Mouse (Mus musculus) forebrain, embryonic 12.5 days (tissue): ENCODE measurements at regions not wholly inside any gene's neighbourhood (a gene's known extent, or its start where the extent isn't known, plus 50 kb on each side); places are given as distances from the start of the nearest gene placed in this dataset.

Experiments used
- ATAC-seq: fragments of 200-750 bp; cut with Nextera tagmentation; 2 replicates; pipeline ENCODE4 v1.8.0; 2017; ENCODE audit warnings: moderate TSS enrichment; ENCODE audit not compliant: low FRiP score
- H3K27ac ChIP-seq: fragments of 300-500 bp; sonication (generic); 2 replicates; pipeline ENCODE4 v1.5.1; 2016; ENCODE audit warnings: mild to moderate bottlenecking
- H3K27me3 ChIP-seq: fragments of 300-500 bp; sonication (generic); 2 replicates; pipeline ENCODE4 v1.6.1; 2016; ENCODE audit warnings: mild to moderate bottlenecking
- H3K36me3 ChIP-seq: fragments of 300-500 bp; sonication (generic); replicated peaks from 2 replicates; pipeline ENCODE4 v1.6.1; 2016; ENCODE audit warnings: mild to moderate bottlenecking
- H3K4me1 ChIP-seq: fragments of 300-500 bp; sonication (generic); 2 replicates; pipeline ENCODE4 v1.6.1; 2016
- H3K4me2 ChIP-seq: fragments of 300-500 bp; sonication (generic); 2 replicates; pipeline ENCODE4 v1.6.1; 2016; ENCODE audit warnings: mild to moderate bottlenecking, moderate library complexity
- H3K4me3 ChIP-seq: fragments of 300-500 bp; sonication (generic); replicated peaks from 2 replicates; pipeline ENCODE4 v1.5.1; 2016; ENCODE audit warnings: mild to moderate bottlenecking
- H3K9ac ChIP-seq: fragments of 300-500 bp; sonication (generic); 2 replicates; pipeline ENCODE4 v1.6.1; 2016; ENCODE audit warnings: mild to moderate bottlenecking
- H3K9me3 ChIP-seq: fragments of 300-500 bp; sonication (generic); 2 replicates; pipeline ENCODE4 v1.6.1; 2016
- WGBS: fragments of 180-500 bp; shearing (Covaris S2); methylation state at CpG from one replicate; pipeline ENCODE4 v1.1.7; 2016; 5-methylcytosine and 5-hydroxymethylcytosine counted together

DNA sequence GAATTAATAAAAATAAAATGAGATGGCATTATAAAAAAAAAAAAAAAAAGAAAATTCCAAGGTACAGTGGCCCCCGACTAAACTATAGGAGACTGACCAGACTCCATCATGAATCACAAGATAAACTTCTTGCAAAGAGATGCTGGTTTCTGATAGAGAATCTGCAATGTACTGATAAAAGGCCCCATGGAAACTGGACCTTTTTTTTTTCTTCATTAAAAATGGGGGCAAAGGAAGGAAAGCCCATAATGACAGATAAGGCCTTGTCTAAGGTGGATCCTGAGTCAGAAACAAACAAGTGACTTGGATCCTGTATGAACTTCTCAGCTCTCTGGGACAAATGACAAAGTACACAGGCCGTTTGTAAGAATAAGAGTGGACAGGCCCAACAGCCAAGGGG lies 344.7 kb upstream of the Nfe2l3 start:
- H3K36me3 ChIP-seq, result no peaks in the 10 kb centered on the region
- H3K9me3 ChIP-seq, result no peaks in the 10 kb centered on the region
- H3K9ac ChIP-seq, result no peak overlapping the region
- 82% methylated on average over 2 of the region's 2 CpGs for WGBS
- no peak overlapping the region for H3K4me3 ChIP-seq
- no peak for ATAC-seq
- no peak overlapping the region for H3K27ac ChIP-seq
- no peak overlapping the region for H3K4me2 ChIP-seq
- no peaks in the 10 kb centered on the region; the same call in 1 of the 2 replicates for H3K27me3 ChIP-seq
- H3K4me1 ChIP-seq, result no peaks in the 10 kb centered on the region

DNA sequence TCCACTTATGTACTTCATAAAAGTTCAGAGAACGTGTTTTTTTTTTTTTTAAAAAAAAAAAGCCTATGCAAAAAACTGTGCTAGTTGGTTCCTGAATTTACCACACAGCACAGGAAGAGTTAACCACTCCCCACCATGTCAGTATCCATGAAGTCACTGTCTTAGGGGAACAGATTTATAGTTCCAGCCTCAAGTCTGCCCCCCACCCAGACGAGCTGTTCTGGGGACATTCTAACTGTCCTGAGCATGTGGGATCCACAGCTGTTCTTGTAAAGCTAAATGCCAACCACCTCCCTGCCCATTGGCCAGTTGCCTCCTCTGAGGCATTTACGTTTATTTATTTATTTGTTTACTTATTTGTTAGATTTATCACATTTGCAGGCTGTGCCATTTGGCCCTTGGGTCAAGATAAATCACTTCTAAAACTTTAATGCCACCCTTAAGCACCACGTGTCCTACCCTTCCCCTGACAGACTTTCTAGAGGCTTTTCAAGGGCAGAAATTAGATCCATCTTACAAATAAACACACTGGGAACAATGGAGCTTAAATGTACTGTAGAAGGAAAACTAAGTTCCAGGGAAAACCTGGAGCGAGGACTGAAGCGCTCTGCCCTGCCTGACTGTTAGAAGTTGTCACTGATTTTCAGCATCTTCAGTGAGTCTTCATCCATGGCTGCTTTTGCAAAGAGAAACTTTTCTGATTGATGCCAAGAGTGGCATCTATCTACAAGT lies 343.7 kb upstream of the Nfe2l3 start:
- Histone ChIP-seq H3K27me3 (no peaks in the 10 kb centered on the region; the same call in 1 of the 2 replicates), H3K27ac (no peak overlapping the region), H3K36me3 (no peaks in the 10 kb centered on the region), H3K4me1 (no peaks in the 10 kb centered on the region), H3K9me3 (no peaks in the 10 kb centered on the region), H3K4me2 (no peak overlapping the region), H3K4me3 (no peak overlapping the region), H3K9ac (no peak overlapping the region)
- WGBS, result 68% methylated on average over 6 of the region's 6 CpGs
- no peak for ATAC-seq

DNA sequence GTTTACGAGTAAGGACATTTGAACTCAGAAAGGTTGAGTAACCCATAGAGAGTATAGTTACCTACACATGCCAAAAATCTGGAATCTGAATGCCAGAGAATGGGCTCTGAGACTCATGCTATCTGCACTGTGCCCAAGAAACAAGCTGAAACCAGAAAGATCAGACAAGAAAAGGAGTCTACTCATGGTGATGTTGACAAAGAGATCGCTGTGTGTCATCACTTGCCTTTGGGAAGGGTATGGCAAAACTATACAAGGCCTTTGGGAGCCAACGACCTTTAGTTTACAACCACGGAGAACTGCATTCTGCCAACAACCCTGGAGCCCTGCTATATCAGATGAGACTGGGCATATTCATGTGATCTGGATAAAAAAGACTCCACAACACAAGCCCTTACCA lies 339.3 kb upstream of the Nfe2l3 start:
- no peak overlapping the region for H3K4me2 ChIP-seq
- no peaks in the 10 kb centered on the region for H3K9me3 ChIP-seq
- 92% methylated on average over 4 of the region's 4 CpGs for WGBS
- no peak overlapping the region for H3K9ac ChIP-seq
- ATAC-seq, result no peak
- H3K4me1 ChIP-seq, result no peaks in the 10 kb centered on the region
- H3K27ac ChIP-seq, result no peak overlapping the region
- H3K27me3 ChIP-seq, result no peaks in the 10 kb centered on the region; the same call in 1 of the 2 replicates
- no peaks in the 10 kb centered on the region for H3K36me3 ChIP-seq
- no peak overlapping the region for H3K4me3 ChIP-seq

DNA sequence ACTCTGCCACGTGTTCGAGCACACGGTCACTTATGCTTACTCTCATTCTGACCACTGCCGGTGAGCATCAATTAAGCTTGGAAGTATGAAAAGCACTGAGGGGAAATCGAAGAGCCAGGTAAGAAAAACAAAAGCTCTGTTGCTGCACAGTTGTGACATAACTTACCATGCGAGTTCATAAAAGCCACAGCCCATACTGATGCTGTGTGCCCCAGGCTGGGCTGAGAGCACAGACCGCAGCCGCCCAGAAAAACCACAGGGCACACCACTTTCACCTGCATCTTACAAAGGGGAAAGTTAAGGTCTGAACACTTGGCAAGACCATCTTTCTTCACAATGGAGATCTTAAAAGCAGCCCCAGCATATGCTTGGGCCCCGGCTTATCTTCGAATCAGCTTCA lies 338.2 kb upstream of the Nfe2l3 start:
- 81% methylated on average over 10 of the region's 10 CpGs for WGBS
- H3K9me3 ChIP-seq, result no peaks in the 10 kb centered on the region
- H3K36me3 ChIP-seq, result no peaks in the 10 kb centered on the region
- ATAC-seq, result no peak
- H3K9ac ChIP-seq, result no peak overlapping the region
- H3K4me1 ChIP-seq, result no peaks in the 10 kb centered on the region
- no peak overlapping the region for H3K4me3 ChIP-seq
- H3K27ac ChIP-seq, result no peak overlapping the region
- H3K27me3 ChIP-seq, result no peaks in the 10 kb centered on the region; the same call in 1 of the 2 replicates
- H3K4me2 ChIP-seq, result no peak overlapping the region

DNA sequence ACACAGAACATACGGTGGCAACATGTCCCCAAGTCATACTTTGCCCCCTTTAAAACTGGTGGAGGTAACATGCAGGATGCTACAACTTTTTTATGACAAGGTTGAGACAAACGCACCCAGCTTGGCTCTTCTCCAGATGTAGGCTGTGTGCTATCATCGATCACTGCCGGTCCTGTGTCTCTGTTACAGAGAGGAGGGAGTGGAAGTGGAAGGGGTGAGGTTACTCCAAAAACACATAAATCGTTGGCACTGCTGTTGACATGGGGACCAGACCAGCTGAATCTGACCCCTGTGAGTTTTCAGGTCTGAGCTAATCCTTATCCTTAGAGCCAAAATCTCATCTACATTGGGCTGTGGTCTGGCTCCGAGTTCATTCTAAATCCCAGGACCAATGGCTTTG lies 335.0 kb upstream of the Nfe2l3 start:
- Histone ChIP-seq H3K4me2 (no peak overlapping the region), H3K4me3 (no peak overlapping the region), H3K27me3 (no peaks in the 10 kb centered on the region), H3K9me3 (no peaks in the 10 kb centered on the region), H3K9ac (no peak overlapping the region), H3K4me1 (no peaks in the 10 kb centered on the region), H3K36me3 (no peaks in the 10 kb centered on the region), H3K27ac (no peak overlapping the region)
- no peak for ATAC-seq
- 94% methylated on average over 6 of the region's 6 CpGs for WGBS

DNA sequence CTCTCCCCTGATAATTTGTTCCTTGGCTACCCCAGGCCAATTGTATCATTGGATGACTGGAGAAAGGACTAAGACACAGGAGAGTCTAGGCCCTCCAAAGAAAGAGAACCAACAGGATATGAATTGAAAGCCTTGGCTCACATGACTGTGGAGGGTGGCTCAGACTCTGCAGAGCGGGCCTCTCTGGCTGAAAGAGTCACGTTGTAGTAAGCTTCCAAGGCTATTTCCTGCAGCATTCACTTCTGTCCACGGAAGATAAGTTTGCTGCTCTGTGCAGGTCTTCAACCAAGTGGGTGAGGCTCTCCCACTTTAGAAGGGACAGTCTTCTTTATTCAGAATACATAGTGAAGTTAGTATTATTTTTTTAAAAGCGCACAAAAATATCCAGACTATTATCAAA lies 332.1 kb upstream of the Nfe2l3 start:
- H3K4me1 ChIP-seq, result no peaks in the 10 kb centered on the region
- ATAC-seq, result no peak
- H3K4me2 ChIP-seq, result no peak overlapping the region
- H3K4me3 ChIP-seq, result no peak overlapping the region
- H3K9me3 ChIP-seq, result no peaks in the 10 kb centered on the region
- 90% methylated on average over 4 of the region's 4 CpGs for WGBS
- no peak overlapping the region for H3K9ac ChIP-seq
- H3K36me3 ChIP-seq, result no peaks in the 10 kb centered on the region
- H3K27ac ChIP-seq, result no peak overlapping the region
- no peaks in the 10 kb centered on the region for H3K27me3 ChIP-seq

DNA sequence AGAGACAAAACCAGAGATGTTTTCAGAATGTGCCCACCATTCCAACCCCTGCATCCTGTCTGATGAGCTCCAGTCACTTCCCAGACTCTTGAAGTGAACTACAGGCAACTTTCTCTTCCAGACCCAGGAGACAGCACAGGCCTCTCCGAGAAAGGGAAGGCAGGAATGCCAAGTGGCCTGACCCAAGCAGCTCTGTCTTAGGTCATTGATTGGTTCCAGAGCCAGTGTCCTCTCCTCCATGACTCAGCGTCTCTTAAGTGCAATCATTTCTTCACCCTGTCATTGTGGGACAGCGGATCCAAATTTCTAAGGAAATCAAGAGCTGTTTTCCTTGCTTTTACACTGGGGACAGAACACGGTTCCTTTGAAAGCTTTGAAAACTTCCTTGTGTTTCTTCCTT lies 329.2 kb upstream of the Nfe2l3 start:
- Histone ChIP-seq H3K4me2 (no peak overlapping the region), H3K27ac (no peak overlapping the region), H3K9me3 (no peaks in the 10 kb centered on the region), H3K9ac (no peak overlapping the region), H3K4me3 (no peak overlapping the region), H3K36me3 (no peaks in the 10 kb centered on the region), H3K27me3 (no peaks in the 10 kb centered on the region), H3K4me1 (no peaks in the 10 kb centered on the region)
- no peak for ATAC-seq
- 71% methylated on average over 4 of the region's 4 CpGs for WGBS

DNA sequence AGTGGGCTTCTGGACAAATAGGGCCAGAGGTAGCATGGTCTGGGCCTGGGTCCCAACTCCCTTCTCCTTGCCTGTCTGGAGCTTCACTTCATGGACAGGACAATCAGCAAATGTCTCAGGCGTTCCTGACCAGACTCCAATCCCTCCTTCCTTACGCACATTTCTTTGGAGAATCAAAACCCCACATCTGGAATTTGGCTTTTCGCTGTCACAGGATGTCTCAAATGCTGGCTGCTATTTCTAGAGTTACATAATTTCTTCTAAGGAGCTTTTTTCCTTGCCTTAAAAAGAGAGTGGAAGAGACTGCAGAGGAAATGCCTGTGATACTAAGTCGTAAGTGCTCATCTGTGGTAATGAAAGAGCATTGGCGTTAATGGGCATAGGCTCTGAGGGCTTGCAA lies 328.1 kb upstream of the Nfe2l3 start:
- no peak overlapping the region for H3K9ac ChIP-seq
- H3K4me1 ChIP-seq, result no peaks in the 10 kb centered on the region
- H3K9me3 ChIP-seq, result no peaks in the 10 kb centered on the region
- no peaks in the 10 kb centered on the region for H3K27me3 ChIP-seq
- 87% methylated on average over 5 of the region's 5 CpGs for WGBS
- no peak for ATAC-seq
- no peaks in the 10 kb centered on the region for H3K36me3 ChIP-seq
- H3K4me2 ChIP-seq, result no peak overlapping the region
- no peak overlapping the region for H3K4me3 ChIP-seq
- H3K27ac ChIP-seq, result no peak overlapping the region

DNA sequence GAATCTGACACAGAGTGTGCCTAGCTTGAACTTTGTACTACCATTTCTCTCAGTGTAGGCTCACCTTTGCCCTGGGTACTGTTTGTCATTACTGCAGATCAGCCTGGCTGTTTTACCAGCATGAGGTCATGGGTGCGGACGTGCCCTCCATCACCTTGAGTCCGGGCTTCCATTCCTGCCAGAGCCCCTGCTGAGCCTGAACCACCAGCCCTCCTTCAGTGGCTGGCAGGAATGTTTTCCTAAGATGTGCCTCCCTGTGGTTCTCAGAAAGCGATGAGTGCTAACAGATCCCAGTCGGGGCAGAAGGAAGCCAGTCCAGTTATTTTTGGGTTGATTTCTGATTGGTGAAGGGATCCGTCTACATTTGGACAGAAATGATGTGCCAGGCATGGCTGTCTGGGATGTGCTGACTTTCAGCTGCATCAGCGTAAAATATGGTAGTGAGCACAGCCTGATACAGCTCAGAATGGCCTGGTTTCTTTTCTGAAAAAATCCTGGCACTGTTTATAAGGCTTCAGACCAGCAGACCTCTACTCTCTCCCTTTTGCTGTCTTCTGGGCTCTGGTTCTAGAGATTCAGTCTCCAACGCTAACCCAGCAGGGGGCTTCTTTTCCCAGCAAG lies 324.0 kb upstream of the Nfe2l3 start:
- WGBS, result 54% methylated on average over 8 of the region's 8 CpGs
- Histone ChIP-seq H3K9ac (no peak overlapping the region), H3K4me3 (no peak overlapping the region), H3K36me3 (no peaks in the 10 kb centered on the region), H3K27ac (no peak overlapping the region), H3K27me3 (no peaks in the 10 kb centered on the region), H3K4me2 (no peak overlapping the region), H3K9me3 (no peaks in the 10 kb centered on the region), H3K4me1 (no peaks in the 10 kb centered on the region)
- ATAC-seq, result no peak

DNA sequence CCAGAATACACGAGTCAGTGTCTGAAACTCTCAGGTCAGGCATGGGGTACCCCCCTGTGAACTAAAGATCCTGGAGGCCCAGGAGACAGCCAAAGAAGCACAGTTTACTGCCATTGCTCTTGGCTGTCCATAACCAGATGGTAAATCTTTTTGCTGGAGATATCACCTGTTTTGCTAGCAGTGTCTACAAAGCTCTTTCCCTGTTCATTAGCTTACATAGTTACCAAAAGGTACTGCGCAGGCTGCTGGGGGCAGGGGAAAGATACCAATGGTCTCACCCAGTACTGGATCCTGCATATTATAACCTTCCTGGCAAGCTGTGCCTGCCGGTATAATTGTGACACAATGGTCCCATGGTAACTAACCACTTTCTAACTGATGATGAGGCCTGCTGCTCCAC lies 321.9 kb upstream of the Nfe2l3 start:
- Histone ChIP-seq H3K27me3 (no peaks in the 10 kb centered on the region), H3K4me2 (no peak overlapping the region), H3K36me3 (no peaks in the 10 kb centered on the region), H3K27ac (no peak overlapping the region), H3K4me3 (no peak overlapping the region), H3K9me3 (no peaks in the 10 kb centered on the region), H3K9ac (no peak overlapping the region), H3K4me1 (peaks cover 9% of the 10 kb centered on the region)
- ATAC-seq, result no peak
- WGBS, result 92% methylated on average over 3 of the region's 3 CpGs

DNA sequence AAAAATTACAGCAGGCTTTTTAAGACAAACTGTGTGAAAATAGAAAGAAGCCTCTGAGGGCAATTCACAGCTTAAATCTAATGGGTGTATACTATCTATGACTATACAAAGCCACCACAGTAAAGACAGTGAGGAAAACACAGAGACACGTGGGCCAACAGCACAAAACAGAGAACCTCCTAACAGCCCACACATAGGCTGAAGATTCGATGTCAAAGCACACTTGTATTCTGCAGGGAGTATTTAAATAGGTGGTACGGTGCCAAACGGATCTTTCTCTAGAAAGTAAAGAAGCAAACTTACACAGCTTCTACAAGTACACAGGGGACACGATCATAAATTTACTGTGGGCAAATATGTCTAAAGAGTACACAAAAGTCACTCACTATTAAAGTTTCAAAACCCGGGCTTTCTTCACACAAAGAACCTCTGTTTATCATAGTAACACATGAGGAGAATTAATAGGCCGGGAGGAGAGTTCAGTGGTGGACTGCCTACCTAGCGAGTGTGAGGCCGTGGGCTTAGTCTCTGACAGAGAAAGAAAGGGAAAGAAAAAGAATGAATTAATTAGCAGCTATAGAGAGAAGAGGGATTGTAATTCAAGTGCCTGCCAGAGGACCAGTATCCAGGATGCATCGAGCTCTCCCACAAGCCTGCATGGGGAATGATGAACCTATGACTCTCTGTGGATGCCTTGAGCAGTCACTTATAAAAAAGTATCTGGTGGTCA lies 317.7 kb upstream of the Nfe2l3 start:
- Histone ChIP-seq H3K27me3 (no peaks in the 10 kb centered on the region), H3K4me1 (peaks cover 9% of the 10 kb centered on the region), H3K9ac (no peak overlapping the region), H3K4me3 (no peak overlapping the region), H3K4me2 (no peak overlapping the region), H3K9me3 (no peaks in the 10 kb centered on the region), H3K36me3 (no peaks in the 10 kb centered on the region), H3K27ac (peak overlapping the region; percentile 46; the same call in 1 of the 2 replicates)
- 28% methylated on average over 10 of the region's 10 CpGs for WGBS
- ATAC-seq, result peak; percentile 72; the same call in 1 of the 2 replicates

DNA sequence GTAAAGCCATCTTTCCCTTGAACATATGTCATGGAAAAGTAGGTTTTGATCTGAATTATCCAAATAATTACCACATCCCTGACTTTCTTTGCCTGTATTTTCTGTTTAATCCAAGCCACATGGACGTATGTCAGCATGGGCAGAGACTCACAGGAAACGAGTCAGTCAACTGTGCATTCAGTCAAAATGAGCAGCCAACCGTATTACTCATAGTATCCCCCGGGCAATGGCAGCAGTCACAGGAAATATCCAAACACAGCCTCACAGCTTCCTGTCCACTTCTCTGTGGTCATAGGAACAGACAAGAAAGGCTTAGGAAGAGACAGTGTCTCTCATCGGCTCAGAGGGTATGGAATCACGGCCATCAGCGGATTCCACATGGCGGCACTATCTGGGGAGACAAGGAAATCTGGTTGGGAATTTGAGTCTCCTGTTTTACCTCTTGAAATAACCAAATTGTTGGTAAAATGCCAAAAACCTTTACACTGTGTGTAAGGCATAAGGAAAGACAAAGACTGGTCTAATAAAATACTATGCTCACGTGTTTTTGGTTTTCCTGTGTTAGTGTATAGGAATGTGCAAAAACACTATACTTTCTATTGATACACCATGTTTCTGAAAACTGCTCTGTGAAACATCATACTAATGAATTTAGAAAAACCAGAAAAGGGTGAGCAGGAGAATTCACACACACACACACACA lies 313.5 kb upstream of the Nfe2l3 start:
- no peaks in the 10 kb centered on the region for H3K27me3 ChIP-seq
- no peak overlapping the region for H3K4me2 ChIP-seq
- no peaks in the 10 kb centered on the region for H3K9me3 ChIP-seq
- 74% methylated on average over 9 of the region's 9 CpGs for WGBS
- peaks cover 9% of the 10 kb centered on the region for H3K4me1 ChIP-seq
- no peak overlapping the region for H3K9ac ChIP-seq
- H3K36me3 ChIP-seq, result no peaks in the 10 kb centered on the region
- H3K4me3 ChIP-seq, result no peak overlapping the region
- H3K27ac ChIP-seq, result no peak overlapping the region
- no peak for ATAC-seq
